Mouse (Mus musculus) heart, adult 18-20 months (tissue): ENCODE results near the gene Cd3e. TPM values are rescaled to one million over a fixed set of nuclear protein-coding genes. Genes with fewer than 3 reads are reported as not detected.
"Not testable (repeated sequence)": the region's sequence is repeated elsewhere in the genome, so short reads cannot be mapped to it uniquely, and the experiment has no call there.

ENCODE experiments used
- DNase-seq, 2 experiments: peaks; one replicate each; pipeline ENCODE4 v3.0.0; 2021 to 2022; ENCODE audit warnings: mixed read lengths in 1 of 2
- long read RNA-seq, 2 experiments: library from polyadenylated mRNA; stranded (forward); transcript quantifications; one replicate each; pipeline ENCODE4 v2.0.0; 2021
- total RNA-seq, 2 experiments: library from RNA; stranded (reverse); gene quantifications; 2 replicates each; pipeline ENCODE4 v1.2.3; 2021

The Cd3e gene
- total RNA-seq = 1 to 10 TPM in 1 of 2 experiments, under 1 TPM in 1; 0.47 to 6.4 TPM
- long read RNA-seq, experiment 1 = 0 reads
- long read RNA-seq, experiment 2 = 0 reads

GRCm38 (mm10) chr9:45009180-45010078 is at the start of gene Cd3e:
Cd3e (minus strand) TSS chr9:45009627.
- DNase-seq = no peak

GRCm38 (mm10) chr9:45058304-45058940 is 49.0 kb upstream of the Cd3e start:
- no peak for DNase-seq

GRCm38 (mm10) chr9:45055082-45055713 is 45.8 kb upstream of the Cd3e start, which contains the start of gene Mpzl3:
Mpzl3 (plus strand) TSS chr9:45055186.
- DNase-seq = peak; percentile 69 to 84

- DNase-seq = no peak
These were observed 40.9 kb upstream of the Cd3e start for GRCm38 (mm10) chr9:45050301-45050700.

- no peak for DNase-seq
These were observed 40.3 kb upstream of the Cd3e start for GRCm38 (mm10) chr9:45049731-45050130.

GRCm38 (mm10) chr9:45048511-45048910 is 39.1 kb upstream of the Cd3e start:
- DNase-seq = peak in 1 of 2 experiments; percentile 45

GRCm38 (mm10) chr9:45046973-45047372 is 37.5 kb upstream of the Cd3e start:
- DNase-seq = no peak

GRCm38 (mm10) chr9:45042947-45043346 is 33.5 kb upstream of the Cd3e start:
- peak in 1 of 2 experiments; percentile 17 for DNase-seq

- DNase-seq = peak; percentile 38 to 53
These were observed 32.8 kb upstream of the Cd3e start for GRCm38 (mm10) chr9:45042056-45042720.

GRCm38 (mm10) chr9:45041131-45041838 is 31.9 kb upstream of the Cd3e start:
- DNase-seq = peak; percentile 7 to 22

- DNase-seq = peak in 1 of 2 experiments; percentile 7
These were observed 30.8 kb upstream of the Cd3e start for GRCm38 (mm10) chr9:45040066-45040845.

- no peak for DNase-seq
These were observed 30.1 kb upstream of the Cd3e start, which contains the start of gene Mpzl2 for GRCm38 (mm10) chr9:45039499-45039898. Mpzl2 (plus strand) TSS chr9:45039799.

GRCm38 (mm10) chr9:45037803-45038202 is 28.4 kb upstream of the Cd3e start:
- not testable (repeated sequence) for DNase-seq

GRCm38 (mm10) chr9:45034526-45034925 is 25.1 kb upstream of the Cd3e start:
- no peak for DNase-seq

- DNase-seq = no peak
These were observed 22.8 kb upstream of the Cd3e start for GRCm38 (mm10) chr9:45032261-45032660.

GRCm38 (mm10) chr9:45030341-45030740 is 20.9 kb upstream of the Cd3e start:
- DNase-seq = no peak

GRCm38 (mm10) chr9:45027376-45027775 is 17.9 kb upstream of the Cd3e start:
- DNase-seq = no peak

- no peak for DNase-seq
These were observed 14.8 kb upstream of the Cd3e start for GRCm38 (mm10) chr9:45024187-45024586.

GRCm38 (mm10) chr9:45023638-45024037 is 14.2 kb upstream of the Cd3e start:
- no peak for DNase-seq

- peak; percentile 38 to 69 for DNase-seq
These were observed 13.4 kb upstream of the Cd3e start for GRCm38 (mm10) chr9:45022800-45023199.
